Mouse (Mus musculus) heart, postnatal 0 days (tissue): ENCODE measurements at regions not wholly inside any gene's neighbourhood (a gene's known extent, or its start where the extent isn't known, plus 50 kb on each side); places are given as distances from the start of the nearest gene placed in this dataset.

Source experiments
- ATAC-seq: fragments of 200-750 bp; cut with Nextera tagmentation; 2 replicates; pipeline ENCODE4 v1.8.0; 2017; ENCODE audit warnings: low read depth, moderate number of reproducible peaks, moderate library complexity; ENCODE audit not compliant: insufficient read depth
- DNase-seq: peaks from one replicate; pipeline ENCODE4 v3.0.0-alpha.2; 2016; ENCODE audit warnings: low spot score
- H3K27ac ChIP-seq: fragments of 300-500 bp; sonication (generic); 2 replicates; pipeline ENCODE4 v1.5.1; 2014; ENCODE audit warnings: low read depth, mild to moderate bottlenecking
- H3K27me3 ChIP-seq: fragments of 300-500 bp; sonication (generic); 2 replicates; pipeline ENCODE4 v1.6.1; 2014; ENCODE audit warnings: low read length, mixed read lengths; ENCODE audit not compliant: control insufficient read depth, insufficient read depth
- H3K36me3 ChIP-seq: fragments of 300-500 bp; sonication (generic); replicated peaks from 2 replicates; pipeline ENCODE4 v1.6.1; 2014; ENCODE audit warnings: low read length, mixed read lengths; ENCODE audit not compliant: control insufficient read depth, insufficient read depth
- H3K4me1 ChIP-seq: fragments of 300-500 bp; sonication (generic); 2 replicates; pipeline ENCODE4 v1.6.1; 2014; ENCODE audit warnings: antibody characterized with exemption; ENCODE audit not compliant: control insufficient read depth, insufficient read depth
- H3K4me2 ChIP-seq: fragments of 300-500 bp; sonication (generic); 2 replicates; pipeline ENCODE4 v1.6.1; 2014; ENCODE audit warnings: low read depth, mild to moderate bottlenecking, low read length, moderate library complexity
- H3K4me3 ChIP-seq: fragments of 300-500 bp; sonication (generic); 2 replicates; pipeline ENCODE4 v1.5.1; 2014; ENCODE audit warnings: low read depth, low read length
- H3K9ac ChIP-seq: fragments of 300-500 bp; sonication (generic); replicated peaks from 2 replicates; pipeline ENCODE4 v1.6.1; 2014; ENCODE audit warnings: low read depth, low read length, mixed read lengths
- H3K9me3 ChIP-seq: fragments of 300-500 bp; sonication (generic); replicated peaks from 2 replicates; pipeline ENCODE4 v1.6.1; 2016; ENCODE audit warnings: low read length; ENCODE audit not compliant: control insufficient read depth
- CTCF ChIP-seq: IDR thresholded peaks from 2 replicates; pipeline ENCODE4 v1.5.1; 2016; ENCODE audit warnings: antibody characterized with exemption, control low read depth, low read depth
- EP300 ChIP-seq: IDR thresholded peaks from 2 replicates; pipeline ENCODE4 v1.6.1; 2016; ENCODE audit warnings: antibody characterized with exemption, low read depth
- WGBS: fragments of 180-500 bp; shearing (Covaris S2); extraction: QIAGEN DNeasy Blood & Tissue Kit; methylation state at CpG from one replicate; pipeline ENCODE4 v1.1.7; 2014; 5-methylcytosine and 5-hydroxymethylcytosine counted together

GRCm38 (mm10) chr6:6466231-6466630 lies 112.2 kb downstream of the Sem1 start:
- H3K9ac ChIP-seq = no peak overlapping the region
- no peak for ATAC-seq
- H3K4me2 ChIP-seq = no peak overlapping the region
- no peaks in the 10 kb centered on the region for H3K27me3 ChIP-seq
- DNase-seq = no peak
- 76% methylated on average over 2 of the region's 2 CpGs for WGBS
- TF ChIP-seq CTCF = no peak
- TF ChIP-seq EP300 = no peak
- no peaks in the 10 kb centered on the region for H3K9me3 ChIP-seq
- no peak overlapping the region for H3K4me3 ChIP-seq
- H3K4me1 ChIP-seq = 0 out of 2 replicates have a peak, but pooled peaks cover 13% of the 10 kb centered on the region
- no peak overlapping the region for H3K27ac ChIP-seq
- H3K36me3 ChIP-seq = no peaks in the 10 kb centered on the region

DNA sequence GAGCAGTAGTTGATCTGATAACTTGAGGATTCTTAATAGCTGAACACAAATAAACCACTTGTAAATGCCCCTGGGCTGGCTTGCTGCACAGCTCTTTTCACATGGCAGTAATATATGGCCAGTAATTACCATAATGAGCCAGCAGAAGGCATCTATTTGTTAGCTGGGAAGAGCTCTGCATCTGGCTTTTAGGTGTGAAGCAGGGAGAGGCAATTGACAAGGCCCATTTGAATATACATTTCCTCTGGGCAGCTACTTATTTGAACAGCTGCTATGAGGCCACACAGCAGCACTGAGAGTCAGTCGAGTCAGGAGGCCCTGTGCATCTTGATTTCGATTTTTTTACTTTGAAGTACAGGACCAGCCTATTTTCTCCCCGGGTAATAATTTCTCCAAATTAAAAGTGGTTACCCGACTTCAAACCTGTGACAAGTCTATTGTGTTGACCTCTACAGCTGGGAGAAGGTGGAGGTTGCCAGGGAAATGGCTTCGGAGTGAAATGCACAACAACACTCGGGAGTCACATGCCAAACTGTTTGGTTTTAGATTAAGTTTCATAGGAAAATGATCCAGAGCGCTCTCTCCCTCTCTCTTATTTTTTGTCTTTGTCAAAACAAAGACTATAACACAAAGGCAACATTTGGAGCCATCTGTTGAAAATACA lies 114.5 kb downstream of the Sem1 start:
- Histone ChIP-seq H3K4me3 (no peak overlapping the region), H3K27me3 (no peaks in the 10 kb centered on the region), H3K27ac (no peak overlapping the region), H3K4me1 (0 out of 2 replicates have a peak, but pooled peaks cover 5% of the 10 kb centered on the region), H3K36me3 (no peaks in the 10 kb centered on the region), H3K9ac (no peak overlapping the region), H3K9me3 (no peaks in the 10 kb centered on the region), H3K4me2 (no peak overlapping the region)
- DNase-seq (peak; percentile 9), ATAC-seq (no peak)
- TF ChIP-seq EP300 (no peak), CTCF (peak; percentile 34)
- WGBS = 47% methylated on average over 7 of the region's 7 CpGs

DNA sequence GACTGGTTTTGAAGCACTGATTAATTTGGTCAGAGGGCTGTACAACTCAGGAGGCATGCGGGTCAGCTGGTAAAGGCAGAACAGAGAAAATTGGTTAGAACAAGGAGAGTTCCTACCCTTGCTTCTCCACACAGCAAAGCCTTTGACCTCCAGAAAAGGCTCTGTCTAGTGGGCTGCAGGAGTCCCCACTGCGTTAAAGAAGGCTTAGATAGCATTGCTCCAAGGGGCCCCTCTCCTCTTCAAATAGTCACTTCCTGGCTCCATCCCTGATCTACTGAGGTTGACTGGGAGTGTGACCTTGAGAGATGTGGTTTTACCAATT lies 118.6 kb downstream of the Sem1 start:
- Histone ChIP-seq H3K9me3 (no peaks in the 10 kb centered on the region), H3K9ac (no peak overlapping the region), H3K4me3 (no peak overlapping the region), H3K27me3 (no peaks in the 10 kb centered on the region), H3K36me3 (no peaks in the 10 kb centered on the region), H3K27ac (no peak overlapping the region), H3K4me2 (no peak overlapping the region), H3K4me1 (no peaks in the 10 kb centered on the region)
- DNase-seq (no peak), ATAC-seq (no peak)
- 48% methylated on average over 2 of the region's 2 CpGs for WGBS
- TF ChIP-seq CTCF (no peak), EP300 (no peak)

GRCm38 (mm10) chr6:6459006-6459917 lies 119.2 kb downstream of the Sem1 start:
- Histone ChIP-seq H3K27ac (no peak overlapping the region), H3K27me3 (no peaks in the 10 kb centered on the region), H3K4me1 (no peaks in the 10 kb centered on the region), H3K9me3 (no peaks in the 10 kb centered on the region), H3K9ac (no peak overlapping the region), H3K4me2 (no peak overlapping the region), H3K4me3 (no peak overlapping the region), H3K36me3 (no peaks in the 10 kb centered on the region)
- ATAC-seq = no peak
- TF ChIP-seq CTCF (no peak), EP300 (no peak)
- 40% methylated on average over 14 of the region's 14 CpGs for WGBS
- no peak for DNase-seq

DNA sequence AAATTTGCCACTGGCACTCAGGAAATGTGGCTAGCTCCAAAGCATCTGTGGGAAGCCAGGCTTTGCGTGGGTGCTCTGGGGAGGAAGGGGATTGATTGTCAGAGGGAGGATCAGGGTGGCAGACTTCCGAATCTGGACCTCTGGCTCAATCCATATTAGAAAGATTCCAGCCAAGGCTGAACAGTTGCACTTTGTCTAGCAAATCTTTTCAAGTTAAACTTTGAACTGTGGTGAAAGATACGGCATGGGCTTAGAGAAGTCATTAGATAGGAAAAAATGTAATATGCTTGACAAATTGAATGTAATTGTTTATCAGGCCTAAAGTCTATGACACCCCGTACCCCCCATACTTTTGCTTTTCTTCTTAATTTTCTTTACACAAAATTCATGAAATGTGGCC lies 120.7 kb downstream of the Sem1 start:
- ATAC-seq (no peak), DNase-seq (no peak)
- H3K4me3 ChIP-seq = no peak overlapping the region
- no peaks in the 10 kb centered on the region for H3K27me3 ChIP-seq
- no peak overlapping the region for H3K27ac ChIP-seq
- no peaks in the 10 kb centered on the region for H3K36me3 ChIP-seq
- no peaks in the 10 kb centered on the region for H3K9me3 ChIP-seq
- 74% methylated on average over 4 of the region's 4 CpGs for WGBS
- H3K4me1 ChIP-seq = no peaks in the 10 kb centered on the region
- H3K9ac ChIP-seq = no peak overlapping the region
- no peak for TF ChIP-seq CTCF
- no peak for TF ChIP-seq EP300
- H3K4me2 ChIP-seq = no peak overlapping the region
